Mouse (Mus musculus) bone marrow, adult 2 months (tissue): ENCODE data around the gene Lix1l.

Experiments
- CTCF ChIP-seq: fragments of 200-500 bp; IDR thresholded peaks from 2 replicates; pipeline ENCODE4 v1.5.1; 2011; ENCODE audit warnings: low read length, control low read depth; ENCODE audit not compliant: control insufficient read depth, insufficient read depth
- POLR2A ChIP-seq: fragments of 200-500 bp; IDR thresholded peaks from 2 replicates; pipeline ENCODE4 v1.6.1; 2011; ENCODE audit warnings: low read depth, mild to moderate bottlenecking, control low read depth, low read length, borderline replicate concordance; ENCODE audit not compliant: control insufficient read depth

DNA sequence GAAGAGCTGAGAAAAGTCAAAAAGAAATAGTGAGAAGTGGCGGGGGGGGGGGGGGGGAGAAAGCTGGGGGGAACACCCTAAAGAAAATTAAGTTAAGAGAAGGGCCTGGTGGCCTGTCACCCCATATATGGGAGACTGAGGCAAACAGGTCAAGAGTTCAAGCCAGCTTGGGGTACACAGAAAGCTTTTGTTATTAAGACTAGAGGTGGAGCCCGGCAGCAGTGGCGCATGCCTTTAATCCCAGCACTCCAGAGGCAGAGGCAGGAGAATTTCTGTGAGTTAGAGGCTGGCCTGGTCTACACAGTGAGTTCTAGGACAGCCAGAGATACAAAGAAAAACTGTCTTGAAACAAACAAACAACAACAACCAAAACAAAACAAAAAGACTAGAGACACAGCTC is 35.8 kb upstream of the Lix1l start:
- TF ChIP-seq CTCF = no peak
- TF ChIP-seq POLR2A = no peak
